Comparison of ENCODE assay signal across 9 mouse cellular contexts in genomic region chr2:38460825-38461540, GRCm38 (mm10). TPM values are rescaled to one million over a fixed set of nuclear protein-coding genes. Genes with fewer than 3 reads are reported as not detected.
DNase-seq lines count a peak whose midpoint lies in the region; ATAC-seq and TF ChIP-seq lines count a peak whose summit lies in the region.
"Had no signal": no experiment of that assay in that cellular context is flagged by ENCODE, and none has a peak within 500 bp of the region (broad histone marks: within the 10 kb centered on the region; RNA-seq: fewer than 3 reads in every experiment).

No protein-coding gene starts in this region.

- no peaks in the 10 kb centered on the region for H3K27me3 ChIP-seq in embryonic facial prominence, embryonic 12.5 days
- H3K27me3 ChIP-seq in embryonic facial prominence, embryonic 10.5 days (replicated peaks; ENCODE audit: low read depth, poor library complexity, severe bottlenecking), result no peaks in the 10 kb centered on the region
- no peaks in the 10 kb centered on the region for H3K27me3 ChIP-seq in MEL (ENCODE audit: control insufficient read depth in 1 of 2, insufficient read depth in 2 of 2, low read length in 2 of 2)

- no peak for DNase-seq in embryonic facial prominence, embryonic 10.5 days (ENCODE audit: low spot score)
- DNase-seq in MEL (ENCODE audit: low read depth, low spot score), result peak; percentile 48
- DNase-seq in frontal cortex, adult 2 months (ENCODE audit: extremely low spot score in 1 of 2, low spot score in 1 of 2), result peak; percentile 56 to 86
- peak; percentile 51 to 64 for DNase-seq in left cerebral cortex, adult 8-10 months (ENCODE audit: low spot score in 2 of 2)
- DNase-seq in right cerebral cortex, adult 2 months (ENCODE audit: low spot score in 2 of 2), result peak; percentile 84 to 86
- DNase-seq in embryo, embryonic 11 days, result no peak
- no peak for DNase-seq in B cell, adult 2 months

- no peak for TF ChIP-seq POLR2A in MEL (IDR thresholded peaks at IDR 0.05; ENCODE audit: control insufficient read depth in 1 of 2, insufficient read depth in 1 of 2, low read depth in 1 of 2, low read length in 2 of 2, poor library complexity in 1 of 2)

- H3K4me2 ChIP-seq in embryonic facial prominence, embryonic 12.5 days (replicated peaks), result no peak overlapping the region
- H3K4me2 ChIP-seq: midbrain, embryonic 12.5 days had no signal

- ATAC-seq in embryonic facial prominence, embryonic 12.5 days (ENCODE audit: insufficient number of reproducible peaks, insufficient read depth, low FRiP score, low TSS enrichment), result 0 out of 2 replicates have a peak, but pooled peaks have one; percentile 56

- TF ChIP-seq RAD21 in MEL (IDR thresholded peaks at IDR 0.05; ENCODE audit: low read depth, low read length), result no peak

- TF ChIP-seq EP300 in MEL (IDR thresholded peaks at IDR 0.05; ENCODE audit: low read depth in 1 of 2, low read length in 2 of 2), result no peak

- no peaks in the 10 kb centered on the region; the same call in 1 of the 2 replicates for H3K4me1 ChIP-seq in embryonic facial prominence, embryonic 12.5 days
- H3K4me1 ChIP-seq in embryonic facial prominence, embryonic 10.5 days, result no peaks in the 10 kb centered on the region; the same call in 1 of the 2 replicates
- peaks cover 0 to 2% of the 10 kb centered on the region in 2 experiments; a peak in 1 of 4 replicates for H3K4me1 ChIP-seq in MEL (ENCODE audit: control insufficient read depth in 1 of 2, insufficient read depth in 2 of 2, low read length in 2 of 2)
- H3K4me1 ChIP-seq: midbrain, embryonic 12.5 days had no signal

- H3K4me3 ChIP-seq in embryonic facial prominence, embryonic 12.5 days, result no peak overlapping the region
- H3K4me3 ChIP-seq in embryonic facial prominence, embryonic 10.5 days, result no peak overlapping the region
- H3K4me3 ChIP-seq in MEL (ENCODE audit: control insufficient read depth in 1 of 2, insufficient read depth in 1 of 2, low read depth in 2 of 2, low read length in 2 of 2), result no peak overlapping the region
- H3K4me3 ChIP-seq: midbrain, embryonic 12.5 days had no signal

- H3K36me3 ChIP-seq in embryonic facial prominence, embryonic 12.5 days, result no peaks in the 10 kb centered on the region
- H3K36me3 ChIP-seq in embryonic facial prominence, embryonic 10.5 days (replicated peaks), result no peaks in the 10 kb centered on the region
- no peaks in the 10 kb centered on the region; a peak in 1 of 4 replicates for H3K36me3 ChIP-seq in MEL (ENCODE audit: control insufficient read depth in 1 of 2, insufficient read depth in 2 of 2, low read length in 2 of 2)
- H3K36me3 ChIP-seq: midbrain, embryonic 12.5 days had no signal

- H3K79me2 ChIP-seq in MEL (ENCODE audit: control insufficient read depth, insufficient read depth, low read length, poor library complexity), result no peaks in the 10 kb centered on the region

- no peak overlapping the region for H3K27ac ChIP-seq in embryonic facial prominence, embryonic 12.5 days
- no peak overlapping the region for H3K27ac ChIP-seq in embryonic facial prominence, embryonic 10.5 days (replicated peaks)
- no peak overlapping the region for H3K27ac ChIP-seq in MEL (ENCODE audit: control insufficient read depth, low read depth, low read length)
- H3K27ac ChIP-seq: midbrain, embryonic 12.5 days had no signal

- no peaks in the 10 kb centered on the region for H3K9me3 ChIP-seq in embryonic facial prominence, embryonic 12.5 days
- H3K9me3 ChIP-seq in embryonic facial prominence, embryonic 10.5 days, result no peaks in the 10 kb centered on the region
- H3K9me3 ChIP-seq in MEL (replicated peaks; ENCODE audit: insufficient read depth, low read length), result no peaks in the 10 kb centered on the region
- H3K9me3 ChIP-seq: midbrain, embryonic 12.5 days had no signal

- no peak for TF ChIP-seq CTCF in MEL (IDR thresholded peaks at IDR 0.05 in 2 of 3, conservative IDR thresholded peaks at IDR 0.05 in 1 of 3; ENCODE audit: control insufficient read depth in 1 of 3, insufficient read depth in 1 of 3, low read depth in 2 of 3, low read length in 3 of 3, poor library complexity in 1 of 3, severe bottlenecking in 1 of 3)

- WGBS in embryonic facial prominence, embryonic 12.5 days, result 58% methylated on average over 6 of the region's 6 CpGs
- 79% methylated on average over 6 of the region's 6 CpGs for WGBS in embryonic facial prominence, embryonic 10.5 days

- H3K9ac ChIP-seq in embryonic facial prominence, embryonic 12.5 days, result no peak overlapping the region
- H3K9ac ChIP-seq in MEL (ENCODE audit: control insufficient read depth, low read depth, low read length, poor library complexity, severe bottlenecking), result no peak overlapping the region
- H3K9ac ChIP-seq: midbrain, embryonic 12.5 days had no signal

TF ChIP-seq in MEL, 35 proteins besides CTCF, POLR2A, EP300 and RAD21:
- peak; percentile 37; the same call in 1 of the 2 replicates for TF ChIP-seq MAX (IDR thresholded peaks at IDR 0.05; ENCODE audit: low read length)
- no peak for TF ChIP-seq MEF2A (IDR thresholded peaks at IDR 0.05; ENCODE audit: extremely low read depth, insufficient replicate concordance, low read depth, low read length, poor library complexity, severe bottlenecking)

RNA-seq across cellular contexts. Expression of gene Nek6, which starts 50.5 kb away (rescaled TPM):
- polyA plus RNA-seq in embryonic facial prominence, embryonic 12.5 days (2016; fragmentation: Nextera tagmentation; extraction: Ambion mirVana), result 133 and 135 TPM in 2 replicates
- polyA plus RNA-seq in embryonic facial prominence, embryonic 10.5 days (2016; fragmentation: Nextera tagmentation; extraction: Ambion mirVana), result 85.4 and 85.8 TPM in 2 replicates
- 3.5 and 3.7 TPM in 2 replicates for total RNA-seq in MEL (2012; rRNA removed)
- polyA plus RNA-seq in MEL (2012; ENCODE audit: insufficient read depth in 1 of 2, insufficient read length in 2 of 2, low read depth in 1 of 2, low replicate concordance in 2 of 2, missing spikeins in 1 of 2), result 1 to 10 TPM in 1 of 2 experiments, not detected in 1; 5.4 TPM
- polyA plus RNA-seq in frontal cortex, adult 2 months (2012; rRNA removed), result 25.8 and 25.9 TPM in 2 replicates
- total RNA-seq in left cerebral cortex, adult 8-10 months (2022), result 10 to 100 TPM; 24.1 to 40.5 (median 31.4) TPM

Comparison
In these comparisons a context has a peak if more than half of its experiments do, and no peak if none do; other contexts are left out.
1. DNase-seq: peak in MEL (single experiment), frontal cortex, adult 2 months (2 of 2), left cerebral cortex, adult 8-10 months (2 of 2) and right cerebral cortex, adult 2 months (2 of 2); none in embryonic facial prominence, embryonic 10.5 days (single experiment), embryo, embryonic 11 days (single experiment) and B cell, adult 2 months (0 of 2).